Mouse (Mus musculus) liver, embryonic 11.5 days (tissue): ENCODE results near the gene Krtap26-1. TPM values are rescaled to one million over a fixed set of nuclear protein-coding genes. Genes with fewer than 3 reads are reported as not detected.

Experiments used
- ATAC-seq: fragments of 200-750 bp; cut with Nextera tagmentation; replicated peaks from 2 replicates; pipeline ENCODE4 v1.8.0; 2017; ENCODE audit warnings: moderate number of reproducible peaks, mild to moderate bottlenecking, moderate TSS enrichment, moderate library complexity; ENCODE audit not compliant: low FRiP score
- DNase-seq: peaks from one replicate; pipeline ENCODE4 v3.0.0-alpha.2; 2017; ENCODE audit warnings: low spot score
- H3K27ac ChIP-seq: fragments of 300-500 bp; sonication (generic); 2 replicates; pipeline ENCODE4 v1.5.1; 2014; ENCODE audit warnings: mild to moderate bottlenecking, low read depth, low read length, control low read depth
- H3K27me3 ChIP-seq: fragments of 300-500 bp; sonication (generic); replicated peaks from 2 replicates; pipeline ENCODE4 v1.6.1; 2014; ENCODE audit warnings: low read length, mixed read lengths; ENCODE audit not compliant: control insufficient read depth, insufficient read depth
- H3K36me3 ChIP-seq: fragments of 300-500 bp; sonication (generic); 2 replicates; pipeline ENCODE4 v1.6.1; 2014; ENCODE audit warnings: mild to moderate bottlenecking, low read length, moderate library complexity, mixed read lengths; ENCODE audit not compliant: control insufficient read depth, insufficient read depth
- H3K4me1 ChIP-seq: fragments of 300-500 bp; sonication (generic); replicated peaks from 2 replicates; pipeline ENCODE4 v1.6.1; 2014; ENCODE audit warnings: low read length, mixed read lengths; ENCODE audit not compliant: control insufficient read depth, insufficient read depth
- H3K4me2 ChIP-seq: fragments of 300-500 bp; sonication (generic); 2 replicates; pipeline ENCODE4 v1.6.1; 2014; ENCODE audit warnings: mild to moderate bottlenecking, control low read depth, moderate library complexity
- H3K4me3 ChIP-seq: fragments of 300-500 bp; sonication (generic); 2 replicates; pipeline ENCODE4 v1.5.1; 2014; ENCODE audit warnings: low read depth, low read length, control low read depth
- H3K9ac ChIP-seq: fragments of 300-500 bp; sonication (generic); 2 replicates; pipeline ENCODE4 v1.6.1; 2014; ENCODE audit warnings: low read depth, low read length, control low read depth
- H3K9me3 ChIP-seq: fragments of 300-500 bp; sonication (generic); 2 replicates; pipeline ENCODE4 v1.6.1; 2016; ENCODE audit warnings: low read length, inconsistent platforms, mixed read lengths; ENCODE audit not compliant: control insufficient read depth
- WGBS: fragments of 180-500 bp; shearing (Covaris S2); extraction: QIAGEN DNeasy Blood & Tissue Kit; methylation state at CpG from one replicate; pipeline ENCODE4 v1.1.7; 2014; 5-methylcytosine and 5-hydroxymethylcytosine counted together
- polyA plus RNA-seq: library from polyadenylated mRNA; unstranded; fragments of >200 nt; fragmentation: Nextera tagmentation; extraction: Ambion mirVana; gene quantifications from 2 replicates; pipeline ENCODE4 v1.2.1, GENCODE M21; 2014

The Krtap26-1 gene
- polyA plus RNA-seq, 1 experiment from 2014 or later, result not detected

GRCm38 (mm10) chr16:88640053-88640452 lies 7.5 kb downstream of the Krtap26-1 start:
- ATAC-seq (no peak), DNase-seq (no peak)
- Histone ChIP-seq H3K9me3 (no peaks in the 10 kb centered on the region), H3K9ac (no peak overlapping the region), H3K4me1 (no peaks in the 10 kb centered on the region), H3K27ac (no peak overlapping the region), H3K36me3 (no peaks in the 10 kb centered on the region), H3K4me2 (no peak overlapping the region), H3K27me3 (no peaks in the 10 kb centered on the region), H3K4me3 (no peak overlapping the region)
- 86% methylated on average over 3 of the region's 3 CpGs for WGBS

- H3K4me1 ChIP-seq, result no peaks in the 10 kb centered on the region
- H3K4me2 ChIP-seq, result no peak overlapping the region
- H3K27me3 ChIP-seq, result no peaks in the 10 kb centered on the region
- no peak overlapping the region for H3K4me3 ChIP-seq
- H3K27ac ChIP-seq, result no peak overlapping the region
- H3K9ac ChIP-seq, result no peak overlapping the region
- DNase-seq (no peak), ATAC-seq (no peak)
- 75% methylated on average over 4 of the region's 4 CpGs for WGBS
- no peaks in the 10 kb centered on the region for H3K36me3 ChIP-seq
- H3K9me3 ChIP-seq, result no peaks in the 10 kb centered on the region
These were observed 12.5 kb downstream of the Krtap26-1 start for GRCm38 (mm10) chr16:88635142-88635541.

GRCm38 (mm10) chr16:88631474-88631873 lies 16.1 kb downstream of the Krtap26-1 start:
- Histone ChIP-seq H3K36me3 (no peaks in the 10 kb centered on the region), H3K4me3 (no peak overlapping the region), H3K9ac (no peak overlapping the region), H3K4me2 (no peak overlapping the region), H3K4me1 (no peaks in the 10 kb centered on the region), H3K9me3 (no peaks in the 10 kb centered on the region), H3K27me3 (no peaks in the 10 kb centered on the region), H3K27ac (no peak overlapping the region)
- DNase-seq (no peak), ATAC-seq (no peak)
- 64% methylated on average over 4 of the region's 4 CpGs for WGBS

- H3K27me3 ChIP-seq, result no peaks in the 10 kb centered on the region
- no peak for ATAC-seq
These were observed 20.0 kb downstream of the Krtap26-1 start, which contains the start of gene 2310079G19Rik for GRCm38 (mm10) chr16:88627566-88627965. TSS of gene 2310079G19Rik (minus strand) at chr16:88627666.

GRCm38 (mm10) chr16:88612712-88613111 lies 34.9 kb downstream of the Krtap26-1 start:
- H3K9ac ChIP-seq, result no peak overlapping the region
- no peaks in the 10 kb centered on the region for H3K4me1 ChIP-seq
- no peaks in the 10 kb centered on the region for H3K9me3 ChIP-seq
- no peak overlapping the region for H3K4me2 ChIP-seq
- 80% methylated on average over 4 of the region's 4 CpGs for WGBS
- DNase-seq (no peak), ATAC-seq (no peak)
- no peaks in the 10 kb centered on the region for H3K36me3 ChIP-seq
- H3K4me3 ChIP-seq, result no peak overlapping the region
- no peaks in the 10 kb centered on the region for H3K27me3 ChIP-seq
- no peak overlapping the region for H3K27ac ChIP-seq

More at GRCm38 (mm10) chr16:88627566-88627965, 20.0 kb downstream of the Krtap26-1 start, which contains the start of gene 2310079G19Rik:
- no peak for DNase-seq
- H3K9me3 ChIP-seq, result no peaks in the 10 kb centered on the region
- WGBS, result 86% methylated on average over 4 of the region's 4 CpGs
- H3K9ac ChIP-seq, result no peak within 1 kb of the TSS
- H3K4me1 ChIP-seq, result no peaks in the 10 kb centered on the region
- no peak within 1 kb of the TSS for H3K4me2 ChIP-seq
- no peak within 1 kb of the TSS for H3K27ac ChIP-seq
- H3K4me3 ChIP-seq, result no peak within 1 kb of the TSS
- no peaks in the 10 kb centered on the region for H3K36me3 ChIP-seq

- Histone ChIP-seq H3K9me3 (no peaks in the 10 kb centered on the region), H3K27me3 (no peaks in the 10 kb centered on the region)
These were observed 35.7 kb downstream of the Krtap26-1 start, which contains the start of gene Krtap24-1 for GRCm38 (mm10) chr16:88611922-88612321. TSS of gene Krtap24-1 (minus strand) at chr16:88612279.

GRCm38 (mm10) chr16:88604570-88604969 lies 43.0 kb downstream of the Krtap26-1 start:
- DNase-seq (no peak), ATAC-seq (no peak)
- H3K9me3 ChIP-seq, result no peaks in the 10 kb centered on the region
- no peak overlapping the region for H3K9ac ChIP-seq
- no peak overlapping the region for H3K4me3 ChIP-seq
- no peaks in the 10 kb centered on the region for H3K27me3 ChIP-seq
- WGBS, result 85% methylated on average over 6 of the region's 6 CpGs
- no peaks in the 10 kb centered on the region for H3K36me3 ChIP-seq
- no peak overlapping the region for H3K27ac ChIP-seq
- no peaks in the 10 kb centered on the region for H3K4me1 ChIP-seq
- H3K4me2 ChIP-seq, result no peak overlapping the region

More at GRCm38 (mm10) chr16:88611922-88612321, 35.7 kb downstream of the Krtap26-1 start, which contains the start of gene Krtap24-1:
- ATAC-seq (no peak), DNase-seq (no peak)
- Histone ChIP-seq H3K36me3 (no peaks in the 10 kb centered on the region), H3K4me2 (no peak within 1 kb of the TSS), H3K4me3 (no peak within 1 kb of the TSS), H3K4me1 (no peaks in the 10 kb centered on the region), H3K27ac (no peak within 1 kb of the TSS), H3K9ac (no peak within 1 kb of the TSS)
- WGBS, result 91% methylated on average over 8 of the region's 8 CpGs

GRCm38 (mm10) chr16:88602464-88602863 lies 45.1 kb downstream of the Krtap26-1 start:
- 37% methylated on average over 1 of the region's 1 CpGs for WGBS

GRCm38 (mm10) chr16:88600303-88600702 lies 47.3 kb downstream of the Krtap26-1 start:
- DNase-seq, result no peak
- no peak for ATAC-seq
- no peaks in the 10 kb centered on the region for H3K27me3 ChIP-seq
- no peaks in the 10 kb centered on the region for H3K36me3 ChIP-seq
- H3K4me3 ChIP-seq, result no peak overlapping the region
- no peak overlapping the region for H3K27ac ChIP-seq
- no peaks in the 10 kb centered on the region for H3K9me3 ChIP-seq
- H3K4me2 ChIP-seq, result no peak overlapping the region
- H3K9ac ChIP-seq, result no peak overlapping the region
- H3K4me1 ChIP-seq, result no peaks in the 10 kb centered on the region
- WGBS, result 79% methylated on average over 8 of the region's 8 CpGs

More at GRCm38 (mm10) chr16:88602464-88602863, 45.1 kb downstream of the Krtap26-1 start:
- Histone ChIP-seq H3K9ac (no peak overlapping the region), H3K4me1 (no peaks in the 10 kb centered on the region), H3K27ac (no peak overlapping the region), H3K4me2 (no peak overlapping the region), H3K36me3 (no peaks in the 10 kb centered on the region), H3K4me3 (no peak overlapping the region), H3K27me3 (no peaks in the 10 kb centered on the region), H3K9me3 (no peaks in the 10 kb centered on the region)
- DNase-seq (no peak), ATAC-seq (no peak)
